Mouse (Mus musculus) kidney, postnatal 0 days (tissue): ENCODE data around the gene Gpsm1. TPM values are rescaled to one million over a fixed set of nuclear protein-coding genes. Genes with fewer than 3 reads are reported as not detected.

Experiments used
- ATAC-seq: fragments of 200-750 bp; cut with Nextera tagmentation; replicated peaks from 2 replicates; pipeline ENCODE4 v1.8.0; 2017; ENCODE audit warnings: low read depth, moderate number of reproducible peaks, moderate TSS enrichment, moderate library complexity; ENCODE audit not compliant: low FRiP score
- DNase-seq: peaks from one replicate; pipeline ENCODE4 v3.0.0-alpha.2; 2016; ENCODE audit warnings: low spot score
- H3K27ac ChIP-seq: fragments of 300-500 bp; sonication (generic); 2 replicates; pipeline ENCODE4 v1.5.1; 2014; ENCODE audit warnings: mild to moderate bottlenecking
- H3K27me3 ChIP-seq: fragments of 300-500 bp; sonication (generic); 2 replicates; pipeline ENCODE4 v1.6.1; 2014; ENCODE audit warnings: low read length, mixed read lengths; ENCODE audit not compliant: insufficient read depth
- H3K36me3 ChIP-seq: fragments of 300-500 bp; sonication (generic); 2 replicates; pipeline ENCODE4 v1.6.1; 2014; ENCODE audit warnings: low read length, mixed read lengths; ENCODE audit not compliant: insufficient read depth
- H3K4me1 ChIP-seq: fragments of 300-500 bp; sonication (generic); replicated peaks from 2 replicates; pipeline ENCODE4 v1.6.1; 2014; ENCODE audit warnings: antibody characterized with exemption, low read length, mixed read lengths; ENCODE audit not compliant: insufficient read depth
- H3K4me2 ChIP-seq: fragments of 300-500 bp; sonication (generic); 2 replicates; pipeline ENCODE4 v1.6.1; 2014; ENCODE audit warnings: mild to moderate bottlenecking, low read length, moderate library complexity, mixed read lengths
- H3K4me3 ChIP-seq: fragments of 300-500 bp; sonication (generic); replicated peaks from 2 replicates; pipeline ENCODE4 v1.5.1; 2014; ENCODE audit warnings: low read depth, low read length
- H3K9ac ChIP-seq: fragments of 300-500 bp; sonication (generic); 2 replicates; pipeline ENCODE4 v1.6.1; 2014; ENCODE audit warnings: low read depth, low read length
- H3K9me3 ChIP-seq: fragments of 300-500 bp; sonication (generic); replicated peaks from 2 replicates; pipeline ENCODE4 v1.6.1; 2016; ENCODE audit warnings: low read length, inconsistent platforms, mixed read lengths
- CTCF ChIP-seq: IDR thresholded peaks from 2 replicates; pipeline ENCODE4 v1.5.1; 2016; ENCODE audit warnings: antibody characterized with exemption, low read depth, mild to moderate bottlenecking, moderate library complexity
- WGBS: fragments of 180-500 bp; shearing (Covaris S2); extraction: QIAGEN DNeasy Blood & Tissue Kit; methylation state at CpG from one replicate; pipeline ENCODE4 v1.1.7; 2014; 5-methylcytosine and 5-hydroxymethylcytosine counted together
- polyA plus RNA-seq: library from polyadenylated mRNA; unstranded; fragments of >200 nt; fragmentation: Nextera tagmentation; extraction: Ambion mirVana; gene quantifications from 2 replicates; pipeline ENCODE4 v1.2.1, GENCODE M21; 2015

Gpsm1 gene
- polyA plus RNA-seq, 1 experiment from 2014 or later = 21.3 TPM

DNA sequence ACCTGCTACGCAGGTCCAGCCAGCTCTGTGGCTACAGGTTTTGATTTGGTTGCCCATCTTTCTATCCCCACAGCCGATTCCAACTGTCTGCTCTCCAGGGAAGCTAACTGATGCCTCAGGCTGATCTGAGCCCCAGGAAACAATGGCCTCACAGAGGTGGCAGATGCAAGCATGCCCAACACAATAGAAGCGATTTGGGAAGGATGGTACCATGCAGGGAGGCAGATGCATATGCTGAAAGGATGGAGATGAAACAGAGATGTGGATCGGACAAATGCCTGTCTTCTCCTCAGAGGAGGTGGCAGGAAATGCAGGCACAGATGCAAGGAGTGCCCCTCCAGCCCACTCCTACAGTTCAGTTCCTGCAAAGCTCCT lies 16.5 kb upstream of the Gpsm1 start:
- 17% methylated on average over 4 of the region's 4 CpGs for WGBS
- no peaks in the 10 kb centered on the region for H3K27me3 ChIP-seq
- DNase-seq = no peak
- no peak overlapping the region for H3K4me3 ChIP-seq
- TF ChIP-seq CTCF = no peak
- no peak overlapping the region for H3K4me2 ChIP-seq
- no peaks in the 10 kb centered on the region for H3K9me3 ChIP-seq
- H3K27ac ChIP-seq = no peak overlapping the region
- no peak for ATAC-seq
- H3K9ac ChIP-seq = no peak overlapping the region
- no peaks in the 10 kb centered on the region for H3K36me3 ChIP-seq
- H3K4me1 ChIP-seq = peaks cover 15% of the 10 kb centered on the region

GRCm38 (mm10) chr2:26299336-26299735 lies 16.0 kb upstream of the Gpsm1 start:
- no peak overlapping the region for H3K9ac ChIP-seq
- TF ChIP-seq CTCF = no peak
- no peak overlapping the region for H3K4me3 ChIP-seq
- no peaks in the 10 kb centered on the region for H3K36me3 ChIP-seq
- no peak for ATAC-seq
- WGBS = 50% methylated on average over 7 of the region's 7 CpGs
- H3K27me3 ChIP-seq = no peaks in the 10 kb centered on the region
- no peak overlapping the region for H3K27ac ChIP-seq
- no peak for DNase-seq
- no peaks in the 10 kb centered on the region for H3K9me3 ChIP-seq
- peaks cover 15% of the 10 kb centered on the region for H3K4me1 ChIP-seq
- no peak overlapping the region for H3K4me2 ChIP-seq

DNA sequence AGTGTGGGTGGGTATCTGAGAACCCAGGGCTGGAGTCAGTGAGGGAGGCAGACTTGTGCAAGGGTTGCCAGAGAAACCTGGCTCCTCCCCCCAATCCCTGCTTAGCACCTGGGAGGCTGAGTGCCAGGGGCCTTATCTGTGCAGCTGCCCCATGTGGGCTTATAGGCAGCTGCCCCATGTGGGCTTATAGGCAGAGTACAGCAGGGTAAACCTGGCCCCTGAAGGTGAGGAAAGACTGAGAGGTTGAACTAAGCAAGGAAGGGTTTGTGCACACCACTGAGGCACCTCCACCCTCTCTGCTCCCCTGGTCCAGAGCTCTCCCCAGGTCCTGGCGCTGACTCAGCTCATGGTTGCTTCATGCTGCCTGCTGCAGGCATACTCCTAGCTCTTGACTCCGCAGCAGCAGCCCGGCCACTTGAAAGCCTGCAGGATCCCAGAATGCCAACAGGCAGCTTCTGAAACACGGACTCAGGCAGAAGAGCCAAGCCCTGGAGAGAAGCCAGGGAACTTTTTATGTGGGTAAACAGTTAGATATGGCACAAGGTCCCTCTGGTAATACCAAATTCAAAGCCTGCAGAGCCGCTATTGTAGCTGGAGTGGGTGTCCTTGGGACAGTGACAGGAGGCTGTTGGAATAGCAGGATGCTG lies 15.0 kb upstream of the Gpsm1 start:
- 0 out of 2 replicates have a peak overlapping the region, but pooled peaks have one; percentile 13 for H3K9ac ChIP-seq
- H3K4me3 ChIP-seq = no peak overlapping the region
- H3K9me3 ChIP-seq = no peaks in the 10 kb centered on the region
- ATAC-seq = 0 out of 2 replicates have a peak, but pooled peaks have one; percentile 9
- no peaks in the 10 kb centered on the region for H3K27me3 ChIP-seq
- H3K4me1 ChIP-seq = peaks cover 15% of the 10 kb centered on the region
- TF ChIP-seq CTCF = no peak
- no peak overlapping the region for H3K4me2 ChIP-seq
- no peak for DNase-seq
- H3K27ac ChIP-seq = no peak overlapping the region
- 50% methylated on average over 5 of the region's 5 CpGs for WGBS
- H3K36me3 ChIP-seq = no peaks in the 10 kb centered on the region

- no peak overlapping the region for H3K4me3 ChIP-seq
- peaks cover 15% of the 10 kb centered on the region for H3K4me1 ChIP-seq
- no peaks in the 10 kb centered on the region for H3K27me3 ChIP-seq
- H3K36me3 ChIP-seq = no peaks in the 10 kb centered on the region
- H3K27ac ChIP-seq = no peak overlapping the region
- H3K9ac ChIP-seq = no peak overlapping the region
- peak; percentile 87 for TF ChIP-seq CTCF
- no peak overlapping the region for H3K4me2 ChIP-seq
- 0% methylated on average over 3 of the region's 3 CpGs for WGBS
- ATAC-seq = 0 out of 2 replicates have a peak, but pooled peaks have one; percentile 13
- peak; percentile 90 for DNase-seq
- H3K9me3 ChIP-seq = no peaks in the 10 kb centered on the region
Observed at GRCm38 (mm10) chr2:26300808-26301174, 14.5 kb upstream of the Gpsm1 start.

DNA sequence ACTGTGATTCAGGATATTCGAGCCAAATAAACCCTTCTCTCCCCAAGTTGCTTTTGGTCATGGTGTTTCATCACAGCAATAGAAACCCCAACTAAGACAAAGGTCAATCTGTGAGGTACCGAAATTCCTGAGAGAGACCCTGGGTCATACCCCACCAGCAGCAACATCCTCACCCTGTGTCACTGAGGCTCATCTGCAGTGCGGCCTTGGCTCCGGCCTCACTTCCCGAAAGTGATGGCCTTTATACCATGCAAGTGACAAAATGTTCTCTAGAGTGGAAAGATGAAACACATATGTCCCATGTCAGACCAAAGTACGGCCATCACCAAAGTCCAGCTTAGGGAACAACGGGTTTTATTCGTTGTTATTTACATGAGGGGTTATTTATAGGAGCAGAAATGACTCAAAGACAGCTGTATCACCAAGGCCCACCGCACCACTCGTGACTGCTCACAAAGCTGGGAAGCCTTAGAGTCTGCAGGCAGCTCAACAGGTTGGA lies 13.3 kb upstream of the Gpsm1 start:
- DNase-seq (no peak), ATAC-seq (no peak)
- Histone ChIP-seq H3K4me3 (no peak overlapping the region), H3K27me3 (no peaks in the 10 kb centered on the region), H3K27ac (no peak overlapping the region), H3K9me3 (no peaks in the 10 kb centered on the region), H3K4me1 (peaks cover 5% of the 10 kb centered on the region), H3K4me2 (no peak overlapping the region), H3K36me3 (no peaks in the 10 kb centered on the region), H3K9ac (no peak overlapping the region)
- TF ChIP-seq CTCF = no peak
- 77% methylated on average over 10 of the region's 10 CpGs for WGBS

DNA sequence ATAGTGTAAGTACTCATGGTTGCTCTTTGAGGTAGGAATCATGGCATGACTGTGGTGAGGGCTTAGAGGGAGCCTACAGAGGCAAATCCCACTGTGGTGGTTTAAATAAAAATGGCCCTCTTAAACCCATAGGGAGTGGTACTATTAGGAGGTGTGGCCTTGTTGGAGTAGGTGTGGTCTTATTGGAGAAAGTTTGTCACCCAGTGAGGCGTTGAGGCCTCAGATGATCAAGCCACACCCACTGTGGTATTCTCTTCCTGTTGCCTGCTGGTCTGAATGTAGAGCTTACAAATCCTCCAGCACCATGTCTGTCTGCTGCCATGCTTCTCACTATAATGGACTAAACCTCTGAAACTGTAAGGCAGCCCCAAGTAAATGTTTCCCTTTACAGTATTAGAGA lies 10.6 kb upstream of the Gpsm1 start:
- DNase-seq = no peak
- H3K27ac ChIP-seq = no peak overlapping the region
- TF ChIP-seq CTCF = no peak
- 0 out of 2 replicates have a peak, but pooled peaks cover 3% of the 10 kb centered on the region for H3K4me1 ChIP-seq
- no peak for ATAC-seq
- no peaks in the 10 kb centered on the region for H3K36me3 ChIP-seq
- H3K4me3 ChIP-seq = no peak overlapping the region
- 67% methylated on average over 1 of the region's 1 CpGs for WGBS
- H3K9ac ChIP-seq = no peak overlapping the region
- no peaks in the 10 kb centered on the region for H3K9me3 ChIP-seq
- no peak overlapping the region for H3K4me2 ChIP-seq
- no peaks in the 10 kb centered on the region for H3K27me3 ChIP-seq
